Mouse (Mus musculus): ENCODE measurements around the gene Mybph. TPM values are rescaled to one million over a fixed set of nuclear protein-coding genes. Genes with fewer than 3 reads are reported as not detected.

The Mybph gene
- total RNA-seq, 2 experiments from 2014 or later, result 547 to 589 TPM

- DNase-seq, result no peak
- intact Hi-C loops (cut with DNase I), result no loop called here
These were observed 15.3 kb upstream of the Mybph start for GRCm38 (mm10) chr1:134177976-134178375.

- intact Hi-C loops (cut with DNase I), result no loop called here
- no peak for DNase-seq
These were observed 11.2 kb upstream of the Mybph start, which contains the start of gene Chil1 for GRCm38 (mm10) chr1:134182025-134182424. Gene Chil1, plus strand, starts transcription at chr1:134182176.

- no peak for DNase-seq
- intact Hi-C loops (cut with DNase I), result no loop called here
These were observed 9.2 kb upstream of the Mybph start for GRCm38 (mm10) chr1:134184089-134184488.

GRCm38 (mm10) chr1:134188217-134188616 lies 5.0 kb upstream of the Mybph start:
- DNase-seq, result no peak
- intact Hi-C loops (cut with DNase I), result no loop called here

- intact Hi-C loops (cut with DNase I), result no loop called here
- DNase-seq, result no peak
These were observed 4.1 kb upstream of the Mybph start for GRCm38 (mm10) chr1:134188989-134189729.

- DNase-seq, result no peak
- intact Hi-C loops (cut with DNase I), result no loop called here
These were observed 2.1 kb upstream of the Mybph start for GRCm38 (mm10) chr1:134191192-134191591.

GRCm38 (mm10) chr1:134192024-134192423 lies 1.2 kb upstream of the Mybph start:
- intact Hi-C loops (cut with DNase I), result no loop called here
- no peak for DNase-seq

GRCm38 (mm10) chr1:134193674-134194197 lies 488 bp downstream of the Mybph start:
- no peak for DNase-seq
- intact Hi-C loops (cut with DNase I), result no loop called here

GRCm38 (mm10) chr1:134194298-134195022 lies 1.2 kb downstream of the Mybph start:
- intact Hi-C loops (cut with DNase I), result no loop called here
- DNase-seq, result no peak

GRCm38 (mm10) chr1:134195117-134195516 lies 1.9 kb downstream of the Mybph start:
- intact Hi-C loops (cut with DNase I), result no loop called here
- DNase-seq, result no peak

- intact Hi-C loops (cut with DNase I), result no loop called here
These were observed 2.3 kb downstream of the Mybph start for GRCm38 (mm10) chr1:134195571-134195970.

GRCm38 (mm10) chr1:134195979-134196378 lies 2.7 kb downstream of the Mybph start:
- intact Hi-C loops (cut with DNase I), result no loop called here
- DNase-seq, result peak; percentile 54 to 67

More at GRCm38 (mm10) chr1:134195571-134195970, 2.3 kb downstream of the Mybph start:
- no peak for DNase-seq

GRCm38 (mm10) chr1:134196386-134196785 lies 3.1 kb downstream of the Mybph start:
- DNase-seq, result peak; percentile 71
- intact Hi-C loops (cut with DNase I), result no loop called here

- intact Hi-C loops (cut with DNase I), result no loop called here
- DNase-seq, result no peak
These were observed 4.2 kb downstream of the Mybph start for GRCm38 (mm10) chr1:134197325-134197982.

- DNase-seq, result no peak
- intact Hi-C loops (cut with DNase I), result no loop called here
These were observed 5.1 kb downstream of the Mybph start for GRCm38 (mm10) chr1:134198197-134198995.

GRCm38 (mm10) chr1:134200481-134200880 lies 7.2 kb downstream of the Mybph start:
- intact Hi-C loops (cut with DNase I), result no loop called here
- DNase-seq, result no peak

- intact Hi-C loops (cut with DNase I), result no loop called here
- no peak for DNase-seq
These were observed 7.9 kb downstream of the Mybph start for GRCm38 (mm10) chr1:134200998-134201686.

GRCm38 (mm10) chr1:134201751-134202420 lies 8.6 kb downstream of the Mybph start:
- intact Hi-C loops (cut with DNase I), result loop anchor here (2.0 kb wide), 1 partner anchor 51 kb away; no protein-coding TSS in a partner anchor
- DNase-seq, result peak; percentile 42 to 64

- intact Hi-C loops (cut with DNase I), result no loop called here
These were observed 11.0 kb downstream of the Mybph start for GRCm38 (mm10) chr1:134204230-134204629.

More at GRCm38 (mm10) chr1:134204230-134204629, 11.0 kb downstream of the Mybph start:
- no peak for DNase-seq
